Mouse (Mus musculus) T-helper 2 cell (primary cell): ENCODE results near the gene Os9.

Experiments
- in situ Hi-C: fragments of 300-600 bp; cut with MboI, MseI; formaldehyde crosslinking; loops from one replicate; pipeline ENCODE4 v1.15.1; 2025; ENCODE audit warnings: high pct_unique_total_duplicates

Os9 gene

DNA sequence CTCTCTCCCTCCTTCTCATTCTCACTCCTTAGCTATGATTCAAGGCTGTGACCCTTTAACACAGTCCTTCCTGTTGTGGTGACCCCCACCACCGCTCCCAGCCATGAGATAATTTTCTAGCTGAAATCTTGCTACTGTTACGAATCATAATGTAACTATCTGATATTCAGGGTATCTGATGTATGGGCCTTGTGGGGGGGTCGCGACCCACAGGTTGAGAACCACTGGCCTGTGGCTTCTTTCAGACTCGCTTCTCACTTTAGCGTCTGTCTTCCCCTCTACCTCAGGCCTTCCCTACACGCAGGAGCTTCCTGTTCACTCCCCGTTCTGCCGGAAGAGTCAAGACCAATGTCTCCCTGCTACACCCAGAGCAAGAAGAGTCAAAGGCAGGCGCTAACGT, 2.5 kb downstream of the Os9 start:
- in situ Hi-C loops = loop anchor here (5.0 kb wide), 1 partner anchor 54 kb away; no protein-coding TSS in a partner anchor

DNA sequence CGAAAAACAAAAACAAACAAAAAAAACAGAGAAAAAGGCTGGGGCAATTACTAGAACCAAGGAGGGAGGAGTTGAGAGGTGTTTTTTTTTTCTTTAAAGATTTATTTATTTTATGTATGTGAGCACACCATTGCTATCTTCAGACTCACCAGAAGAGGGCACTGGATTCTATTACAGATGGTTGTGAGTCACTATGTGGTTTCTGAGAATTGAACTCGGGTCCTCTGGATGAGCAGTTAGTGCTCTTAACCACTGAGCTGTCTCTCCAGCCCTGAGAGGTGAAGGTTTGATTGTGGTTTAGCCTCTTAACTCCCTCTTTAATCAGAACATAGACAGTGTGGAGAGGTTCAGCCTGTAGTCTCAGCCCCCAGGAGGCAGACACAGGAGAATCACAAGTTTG, 5.9 kb downstream of the Os9 start:
- in situ Hi-C loops = loop anchor here (5.0 kb wide), 1 partner anchor 57 kb away; no protein-coding TSS in a partner anchor

DNA sequence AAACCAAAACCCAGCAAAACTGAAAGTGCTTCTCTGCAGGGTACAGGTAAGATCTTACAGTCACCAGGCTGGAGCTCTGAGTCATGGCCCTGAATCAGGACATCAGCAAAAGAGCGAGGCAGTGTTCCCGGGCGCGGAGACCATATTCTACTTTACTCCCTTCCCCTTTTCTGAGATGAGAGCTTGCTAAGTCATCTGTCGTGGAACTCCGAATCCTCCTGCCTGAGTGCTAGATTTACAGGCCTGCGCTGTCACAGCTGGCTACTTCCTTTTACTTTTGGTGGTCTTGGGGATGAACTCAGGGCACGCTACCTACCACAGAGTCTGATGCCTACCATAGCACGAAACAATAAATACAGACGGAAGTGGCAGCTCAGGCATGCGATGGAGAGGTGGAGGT, 6.5 kb downstream of the Os9 start:
- in situ Hi-C loops = loop anchor here (5.0 kb wide), 1 partner anchor 37 kb away; the partner anchor contains the start of gene Agap2

DNA sequence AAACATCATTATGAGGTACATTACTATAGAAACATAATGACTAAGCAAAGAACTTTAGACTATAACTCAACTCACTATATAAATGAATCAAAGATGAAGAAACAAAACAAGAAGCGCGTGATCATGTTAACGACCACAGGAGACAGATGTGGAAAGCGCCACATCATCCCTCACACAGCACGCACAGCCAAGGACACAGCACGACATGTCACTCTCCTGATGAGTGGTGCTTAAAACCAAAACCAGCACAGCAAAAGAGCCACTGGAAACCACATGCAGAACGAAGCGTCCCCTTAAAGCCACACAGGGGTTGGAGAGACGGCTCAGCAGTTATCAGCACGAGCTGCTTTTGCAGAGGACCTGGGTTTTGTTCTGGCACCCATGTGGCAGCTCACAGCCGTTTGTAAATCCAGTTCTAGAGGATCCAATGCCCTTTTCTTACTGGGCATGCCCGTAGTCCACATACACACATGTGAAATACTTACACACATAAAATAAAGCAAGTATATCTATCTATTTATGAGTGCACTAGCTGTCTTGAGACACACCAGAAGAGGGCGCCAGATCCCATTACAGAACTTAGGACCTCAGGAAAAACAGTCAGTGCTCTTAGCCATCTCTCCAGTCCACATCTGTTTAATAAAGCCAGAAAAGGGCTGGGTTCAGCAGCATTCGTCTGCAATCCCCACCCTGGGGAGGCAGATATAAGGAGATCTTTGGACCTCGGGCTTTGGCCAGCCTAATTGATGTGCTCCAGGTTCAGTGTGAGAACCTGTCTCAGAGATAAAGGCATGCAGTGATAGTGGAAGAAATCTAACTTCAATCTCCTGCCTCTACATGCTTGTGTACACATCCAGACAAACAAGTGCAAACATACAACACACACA, 9.7 kb downstream of the Os9 start:
- in situ Hi-C loops = loop anchor here (5.0 kb wide), 1 partner anchor 34 kb away; the partner anchor contains the start of gene Agap2

DNA sequence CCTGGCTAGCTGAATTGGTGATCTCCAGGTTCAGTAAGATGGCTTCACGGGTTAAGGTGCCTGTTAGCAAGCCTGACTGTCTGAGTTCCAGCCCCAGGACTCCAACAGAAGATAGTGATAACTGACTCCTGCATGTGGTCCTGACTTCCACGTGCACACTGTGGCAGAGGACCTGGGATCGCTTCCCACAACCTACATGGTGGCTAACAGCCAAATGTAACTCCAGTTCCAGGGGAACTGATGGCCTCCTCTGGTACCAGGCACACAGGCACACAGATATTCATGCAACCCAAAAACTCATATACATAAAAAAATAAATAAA, 12.7 kb downstream of the Os9 start:
- in situ Hi-C loops = no loop called here

DNA sequence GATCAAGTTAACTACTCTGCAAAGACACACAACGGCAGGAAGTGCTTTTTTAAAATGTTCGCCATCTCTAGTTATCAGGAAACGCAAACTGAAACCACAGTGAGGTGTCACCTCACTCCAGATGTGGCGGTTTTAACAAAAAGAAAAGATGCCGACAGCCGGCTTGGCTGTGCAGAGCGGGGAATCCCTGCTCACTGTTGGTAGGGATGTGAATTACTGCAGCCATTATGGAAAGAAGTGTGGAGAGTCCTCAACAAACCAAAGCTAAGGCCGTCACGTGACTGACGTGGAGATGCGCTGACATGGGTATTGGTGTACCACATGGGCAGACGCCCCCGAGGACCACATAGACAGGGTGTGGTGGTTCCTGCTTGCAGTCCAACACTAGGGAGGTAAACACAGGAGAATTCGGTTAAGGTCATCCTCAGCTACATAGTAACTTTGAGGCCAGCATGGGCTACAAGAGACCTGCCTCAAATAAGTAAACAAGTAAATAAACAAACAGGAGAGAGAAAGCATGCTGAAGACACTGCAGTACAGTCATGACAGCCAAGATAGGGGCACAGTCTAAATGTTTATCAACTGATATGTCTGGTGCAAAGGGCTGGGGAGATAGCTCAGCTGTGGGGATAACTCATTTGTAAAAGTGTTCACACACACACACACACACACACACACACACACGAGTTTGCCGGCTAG, 13.2 kb downstream of the Os9 start:
- in situ Hi-C loops = no loop called here

DNA sequence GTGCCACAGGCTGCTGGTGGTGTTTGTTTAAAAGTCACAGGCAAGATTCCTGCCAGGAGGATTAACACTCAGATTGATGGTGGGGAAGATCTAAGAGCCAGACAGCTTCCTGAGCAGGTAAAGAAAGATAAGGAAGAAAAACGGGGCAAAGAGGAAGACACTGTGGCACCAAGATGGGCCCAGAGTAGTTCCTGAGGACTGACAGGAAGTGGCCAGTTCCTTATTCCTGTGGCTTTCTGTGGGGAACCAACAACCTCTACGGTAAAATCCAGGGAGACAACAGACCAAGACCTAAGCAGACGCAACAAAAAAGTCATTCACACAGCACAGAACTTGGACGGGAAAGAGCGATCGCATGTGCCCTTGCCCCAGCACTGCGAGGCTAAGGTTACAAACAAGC, 17.3 kb downstream of the Os9 start:
- in situ Hi-C loops = no loop called here

DNA sequence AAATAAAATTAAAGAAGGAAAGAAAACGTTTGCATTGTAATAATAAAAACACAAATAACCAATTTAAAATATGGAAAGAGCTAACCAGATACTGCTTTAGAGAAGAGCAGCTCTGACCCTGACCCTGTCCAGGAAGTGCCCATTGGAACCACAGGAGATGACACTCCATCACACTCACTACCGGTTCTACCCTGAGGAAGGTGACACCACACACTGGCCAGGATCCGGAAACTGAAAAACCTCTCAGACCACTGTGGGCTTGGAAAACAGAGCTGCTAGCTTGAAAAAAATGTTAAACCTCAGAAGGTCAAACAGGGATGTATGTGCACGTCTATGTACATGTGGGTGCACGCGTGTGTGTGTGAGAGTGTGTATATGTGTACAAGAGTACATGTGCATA, 19.8 kb downstream of the Os9 start:
- in situ Hi-C loops = no loop called here

DNA sequence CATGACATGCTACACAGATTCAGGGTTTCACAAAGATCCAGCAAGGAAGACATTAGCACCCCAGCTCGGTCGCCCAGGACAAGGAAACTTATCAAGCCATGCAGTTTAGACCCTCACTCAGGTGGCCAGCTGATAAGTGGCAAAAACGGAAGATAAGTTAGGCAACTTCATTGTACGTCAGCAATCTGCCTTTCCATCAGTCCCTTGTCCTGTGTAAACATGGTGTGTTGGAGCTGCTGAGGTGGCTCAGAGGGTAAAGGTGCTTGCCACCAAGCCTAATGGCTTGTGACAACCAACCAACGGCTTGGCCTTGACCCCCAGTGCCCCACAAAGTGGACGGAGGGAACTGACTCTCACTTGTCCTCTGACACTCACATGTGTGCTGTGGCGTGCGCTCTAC, 20.5 kb downstream of the Os9 start:
- in situ Hi-C loops = no loop called here

DNA sequence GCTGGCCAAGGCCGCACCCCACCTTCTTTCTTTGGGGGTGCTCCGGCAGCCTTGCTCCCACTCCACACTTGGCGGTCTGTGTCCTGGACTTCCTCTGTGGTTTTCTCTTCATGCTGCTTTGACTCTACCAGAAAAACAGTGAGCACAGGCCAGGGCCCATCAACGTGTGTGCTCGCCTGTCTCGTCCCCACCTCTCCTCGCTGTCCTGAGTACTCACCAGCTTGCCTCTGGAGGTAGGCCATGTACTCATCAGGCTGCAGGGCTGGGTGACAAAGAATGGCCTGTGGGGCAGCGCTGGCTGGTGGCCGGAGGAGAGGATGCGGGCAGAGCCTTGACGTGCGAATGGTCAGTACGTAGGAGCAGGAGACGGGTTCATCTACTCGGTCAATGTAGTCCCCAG, 21.1 kb downstream of the Os9 start:
- in situ Hi-C loops = no loop called here

DNA sequence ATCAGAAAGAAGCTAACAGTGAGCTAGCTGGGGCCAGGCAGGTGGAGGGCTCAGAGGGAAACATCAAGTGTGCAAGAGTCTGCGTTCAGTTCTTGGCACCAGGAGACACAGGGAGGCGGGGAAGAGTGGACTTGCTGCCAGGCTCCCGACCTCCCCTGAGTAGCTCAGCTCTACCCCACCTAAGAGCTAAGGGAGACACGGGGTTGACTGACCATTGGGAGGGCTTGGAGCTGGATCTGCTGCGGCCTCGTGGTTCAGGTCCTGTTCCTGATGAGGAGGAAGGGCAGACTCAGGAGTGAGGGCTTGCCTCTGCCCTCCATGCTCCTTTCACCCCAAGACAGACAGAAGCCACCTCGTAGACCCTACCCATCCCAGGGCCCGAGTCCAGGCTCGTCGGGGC, 21.7 kb downstream of the Os9 start:
- in situ Hi-C loops = no loop called here

DNA sequence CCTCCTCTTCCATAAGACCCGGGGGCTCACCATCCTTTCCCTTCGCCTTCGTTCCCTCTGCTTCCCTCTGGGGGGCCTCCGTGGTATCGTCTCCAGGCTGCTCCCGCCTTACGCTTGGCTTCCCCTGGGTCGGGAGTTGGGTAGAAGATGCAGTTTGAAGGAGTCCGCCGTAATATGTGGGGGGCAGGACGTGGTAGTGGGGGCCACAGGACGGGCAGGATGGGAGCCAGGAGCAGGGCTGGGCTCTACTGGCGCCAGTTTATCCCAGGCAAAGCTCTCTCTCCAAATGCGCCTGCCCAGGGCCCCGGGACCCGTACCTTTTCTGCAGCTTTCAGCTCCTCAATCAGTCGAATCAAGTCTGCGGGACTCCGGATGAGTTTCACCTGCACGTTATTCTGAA, 22.4 kb downstream of the Os9 start:
- in situ Hi-C loops = no loop called here

DNA sequence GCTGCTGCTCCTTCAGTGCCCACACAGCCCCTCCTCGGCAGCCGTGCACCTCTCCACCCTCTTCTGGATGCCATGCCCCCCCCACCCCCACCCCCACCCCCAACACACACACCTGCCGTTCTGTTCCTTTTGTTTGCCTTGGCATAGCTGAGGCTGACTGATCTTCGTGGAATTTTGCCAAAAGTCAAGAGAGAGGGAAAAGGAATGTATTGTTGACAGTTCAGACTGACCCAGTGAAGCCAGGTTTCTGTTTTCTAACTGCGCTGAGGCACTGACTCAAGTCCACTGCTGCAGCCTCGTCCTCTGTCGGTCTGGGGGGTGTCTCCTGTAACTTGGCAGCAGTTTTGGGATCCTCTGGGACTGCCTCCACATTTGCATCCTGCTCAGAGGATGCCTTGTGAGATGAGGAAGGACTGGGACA, 26.5 kb downstream of the Os9 start:
- in situ Hi-C loops = no loop called here

DNA sequence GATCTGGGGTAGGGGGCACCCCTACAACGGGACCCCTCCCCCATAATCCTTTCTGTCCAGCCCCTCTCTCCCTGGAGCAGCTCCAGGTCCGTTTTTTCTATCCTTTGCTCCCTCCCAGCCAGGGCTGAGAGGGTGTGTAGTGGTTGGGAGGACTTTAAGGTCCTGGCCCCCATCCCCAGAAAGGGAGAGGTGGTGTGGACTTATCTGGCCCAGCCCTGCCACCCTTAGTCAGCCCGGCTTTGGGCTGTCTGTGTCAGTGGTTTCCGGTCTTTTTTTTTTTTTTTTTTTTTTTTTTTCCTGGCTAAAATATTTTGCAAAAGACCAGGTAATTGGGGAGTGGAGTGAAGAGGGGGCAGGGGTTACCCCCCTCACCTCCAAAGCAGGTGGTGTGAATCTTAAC, 28.2 kb downstream of the Os9 start:
- in situ Hi-C loops = no loop called here

DNA sequence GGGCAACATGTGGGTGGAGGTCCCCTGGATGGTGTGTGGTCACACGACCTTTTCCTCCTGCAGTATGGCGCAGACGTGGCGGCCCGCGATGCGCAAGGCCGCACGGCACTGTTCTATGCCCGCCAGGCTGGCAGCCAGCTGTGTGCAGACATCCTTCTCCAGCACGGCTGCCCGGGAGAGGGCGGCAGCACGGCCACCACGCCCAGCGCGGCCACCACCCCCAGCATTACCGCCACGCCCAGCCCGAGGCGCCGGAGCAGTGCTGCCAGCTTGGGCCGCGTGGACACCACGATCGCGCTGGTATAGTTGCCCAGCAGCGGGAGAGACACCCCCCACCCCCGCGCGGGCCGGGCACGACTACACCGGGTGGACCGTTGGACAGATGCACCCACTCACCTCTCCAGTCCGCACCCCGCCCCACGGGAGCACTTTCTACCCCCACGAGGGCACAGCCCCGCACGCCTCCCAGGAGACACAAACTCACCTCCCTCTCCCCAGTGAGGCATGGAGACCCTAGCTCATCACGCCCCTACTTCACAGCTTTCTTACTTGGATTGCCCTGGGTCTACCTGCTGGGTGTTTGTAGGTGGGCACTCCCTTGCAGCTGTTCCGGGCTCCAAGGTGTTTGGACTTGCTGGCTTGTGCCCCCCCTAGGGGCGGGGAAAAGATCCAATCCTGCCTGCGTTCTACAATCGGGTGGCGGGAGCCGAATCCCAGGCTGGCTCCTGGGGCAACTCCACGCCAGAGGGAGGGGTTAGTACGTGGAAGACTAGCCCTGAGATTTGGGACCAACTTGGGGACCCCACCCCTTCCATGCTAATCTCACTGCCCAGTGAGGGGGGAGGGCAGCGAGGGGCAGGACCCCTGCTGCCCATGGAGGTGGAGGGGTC, 29.2 kb downstream of the Os9 start:
- in situ Hi-C loops = no loop called here

DNA sequence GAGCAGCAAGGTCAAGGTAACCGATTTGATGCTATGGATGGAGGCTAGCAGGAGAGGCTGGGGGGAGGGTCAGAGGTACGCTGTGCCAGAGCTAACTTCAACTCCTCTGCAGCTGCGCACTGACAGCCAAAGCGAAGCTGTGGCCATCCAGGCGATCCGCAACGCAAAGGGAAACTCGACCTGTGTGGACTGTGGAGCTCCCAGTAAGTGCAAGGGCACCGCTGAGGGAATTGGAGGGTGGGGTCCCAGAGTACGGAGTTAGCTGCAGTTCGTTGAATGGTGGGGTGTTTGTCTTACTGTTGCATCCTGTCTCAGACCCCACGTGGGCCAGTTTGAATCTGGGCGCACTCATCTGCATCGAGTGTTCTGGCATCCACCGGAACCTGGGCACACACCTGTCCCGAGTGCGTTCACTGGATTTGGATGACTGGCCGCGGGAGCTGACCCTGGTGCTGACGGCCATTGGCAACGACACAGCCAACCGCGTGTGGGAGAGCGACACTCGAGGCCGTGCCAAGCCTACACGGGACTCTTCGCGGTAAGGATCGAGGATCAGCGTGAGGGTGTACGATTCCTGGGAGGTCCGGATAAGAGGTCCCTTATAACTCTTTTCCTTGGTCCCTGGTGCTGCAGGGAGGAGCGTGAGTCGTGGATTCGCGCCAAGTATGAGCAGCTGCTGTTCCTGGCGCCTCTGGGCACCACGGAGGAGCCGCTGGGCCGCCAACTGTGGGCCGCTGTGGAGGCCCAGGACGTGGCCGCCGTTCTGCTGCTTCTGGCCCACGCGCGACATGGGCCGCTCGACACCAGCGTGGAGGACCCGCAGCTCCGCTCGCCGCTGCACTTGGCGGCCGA, 30.1 kb downstream of the Os9 start:
- in situ Hi-C loops = no loop called here

DNA sequence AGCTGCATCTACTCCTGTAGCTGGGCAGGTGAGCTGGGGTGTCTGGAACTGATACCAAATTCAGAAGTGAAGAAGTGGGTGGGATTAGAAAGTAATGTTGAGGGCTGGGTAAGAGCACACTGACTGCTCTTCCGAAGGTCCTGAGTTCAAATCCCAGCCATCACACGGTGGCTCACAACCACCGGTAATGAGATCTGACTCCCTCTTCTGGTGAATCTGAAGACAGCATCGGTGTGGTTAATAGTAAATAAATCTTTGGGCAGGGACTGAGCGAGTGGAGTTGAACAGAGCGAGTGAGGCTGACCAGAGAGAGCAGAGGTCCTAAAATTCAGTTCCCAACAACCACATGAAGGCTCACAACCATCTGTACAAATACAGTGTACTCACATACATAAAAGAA, 35.3 kb downstream of the Os9 start:
- in situ Hi-C loops = no loop called here

DNA sequence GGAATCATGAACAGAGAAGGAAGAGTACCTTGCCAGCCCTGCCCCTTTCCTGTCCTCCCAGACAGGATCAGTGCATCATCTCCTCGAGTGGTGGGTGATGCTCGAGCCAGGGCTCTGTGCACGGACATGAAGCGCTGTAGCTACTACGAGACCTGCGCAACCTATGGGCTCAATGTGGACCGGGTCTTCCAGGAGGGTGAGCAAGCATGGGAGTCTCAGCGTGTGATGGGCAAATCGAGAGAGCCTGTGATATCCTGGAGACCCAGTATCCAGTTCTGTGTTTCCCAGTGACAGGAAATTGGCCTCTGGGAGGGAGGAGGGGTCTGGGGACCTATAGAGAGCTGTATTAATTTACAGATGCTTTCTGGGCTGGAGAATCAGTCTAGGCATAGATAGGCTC, 35.9 kb downstream of the Os9 start:
- in situ Hi-C loops = no loop called here

DNA sequence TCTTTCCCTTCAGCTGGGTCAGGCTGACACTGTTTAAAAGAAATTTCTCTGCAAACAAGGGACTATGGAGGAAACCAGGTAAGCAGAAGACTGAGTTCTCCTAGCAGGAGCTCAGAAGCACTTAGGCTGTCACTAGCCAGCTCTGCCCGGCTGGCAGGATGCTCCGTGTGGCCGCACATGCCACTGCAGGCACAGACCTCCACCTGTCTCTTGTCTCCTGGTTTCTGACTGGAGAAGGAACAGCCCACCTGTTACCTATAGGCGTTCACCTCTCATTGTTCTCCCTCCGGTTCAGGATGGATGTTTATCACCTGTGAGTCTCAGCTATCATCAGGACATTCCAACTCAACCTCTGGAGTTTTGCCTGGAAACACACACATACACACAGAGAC, 37.0 kb downstream of the Os9 start:
- in situ Hi-C loops = no loop called here

DNA sequence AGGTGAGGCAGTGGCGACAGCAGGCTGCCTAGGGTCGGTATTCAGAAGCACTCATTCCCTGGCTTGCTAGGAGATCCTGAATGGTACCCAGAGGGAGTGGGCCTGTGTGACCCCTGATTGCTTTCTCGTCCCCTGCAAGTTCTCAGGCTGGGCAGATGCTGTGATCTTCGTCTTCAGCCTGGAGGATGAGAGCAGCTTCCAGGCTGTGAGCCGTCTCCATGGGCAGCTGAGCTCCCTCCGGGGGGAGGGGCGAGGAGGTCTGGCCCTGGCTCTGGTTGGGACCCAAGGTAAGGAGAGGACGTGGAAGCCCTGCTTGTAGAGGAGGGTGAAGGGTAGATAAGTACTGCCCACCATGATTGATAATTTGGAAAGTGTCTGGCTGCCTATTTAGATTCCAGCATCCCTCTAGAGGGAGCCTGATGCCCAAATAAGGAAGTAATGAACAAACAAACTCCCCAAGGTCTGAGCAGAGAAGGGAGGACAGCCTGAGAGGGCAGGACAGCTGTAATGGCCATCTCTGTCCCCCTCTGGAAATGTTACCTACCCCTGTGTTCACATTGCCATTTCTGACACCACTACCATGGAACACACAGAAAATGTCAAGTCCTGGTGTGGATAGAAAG, 37.5 kb downstream of the Os9 start:
- in situ Hi-C loops = no loop called here
